Mouse (Mus musculus): ENCODE results near the gene Col16a1. TPM values are rescaled to one million over a fixed set of nuclear protein-coding genes. Genes with fewer than 3 reads are reported as not detected.

Col16a1 gene
- polyA plus RNA-seq, 1 experiment from 2014 or later, result 2.3 TPM

DNA sequence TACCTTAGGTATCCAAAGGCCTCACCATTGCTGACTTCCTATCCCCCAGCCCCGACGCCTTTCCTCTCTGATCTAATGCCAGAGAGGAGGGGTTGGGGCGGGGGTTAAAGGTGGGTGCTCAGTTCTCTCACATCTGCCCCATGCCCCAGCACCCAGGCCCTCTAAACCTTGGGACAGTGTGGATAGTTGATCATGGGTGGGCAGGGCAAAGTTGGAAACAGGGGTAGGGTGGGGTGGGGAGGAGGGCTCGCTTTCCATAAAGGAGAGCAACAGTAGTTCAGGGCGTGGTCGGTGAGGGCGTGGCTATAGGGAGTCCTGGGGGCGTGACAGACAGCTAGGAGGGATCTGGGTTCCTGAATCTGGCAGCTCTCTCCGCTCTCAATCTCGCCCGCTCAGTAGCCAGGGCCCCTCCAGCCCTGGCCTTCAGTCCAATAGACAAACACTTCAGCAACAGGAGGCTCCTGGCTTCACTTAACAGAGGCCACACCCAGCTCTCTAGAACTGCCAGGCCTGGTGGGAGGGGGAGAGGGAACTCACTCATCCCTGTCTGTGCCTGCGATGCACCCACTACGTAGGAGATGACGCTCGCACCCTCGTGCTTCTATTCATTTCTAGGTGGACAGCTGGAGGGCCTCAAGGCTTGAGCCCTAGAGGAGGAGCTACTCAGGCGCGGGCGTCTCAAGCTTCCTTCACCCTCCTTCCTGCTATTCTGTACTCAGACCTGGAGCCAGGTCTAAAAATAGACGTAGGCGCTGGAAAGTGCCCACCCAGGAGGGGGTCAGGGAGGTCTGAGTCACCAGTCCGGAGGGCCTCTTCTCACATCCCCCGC is 10.9 kb upstream of the Col16a1 start:
- peaks cover 31% of the 10 kb centered on the region for H3K27me3 ChIP-seq (ENCODE audit: insufficient read depth, low read length)
- no peaks in the 10 kb centered on the region for H3K4me1 ChIP-seq (ENCODE audit: insufficient read depth)
- no peak overlapping the region for H3K9ac ChIP-seq (replicated peaks)
- ATAC-seq (peak; percentile 41; the same call in 1 of the 2 replicates), DNase-seq (no peak)
- no peaks in the 10 kb centered on the region for H3K9me3 ChIP-seq (ENCODE audit: low read length)
- no peak overlapping the region for H3K4me3 ChIP-seq (ENCODE audit: low read depth, low read length)
- H3K36me3 ChIP-seq (replicated peaks; ENCODE audit: insufficient read depth, low read length), result no peaks in the 10 kb centered on the region
- no peak overlapping the region for H3K27ac ChIP-seq (ENCODE audit: low read depth)
- H3K4me2 ChIP-seq (ENCODE audit: low read depth, low read length), result no peak overlapping the region
- no peak for TF ChIP-seq CTCF (IDR thresholded peaks at IDR 0.05; ENCODE audit: low read depth)
- TF ChIP-seq EP300 (IDR thresholded peaks at IDR 0.05; ENCODE audit: low read depth), result no peak
- 14% methylated on average over 23 of the region's 23 CpGs for WGBS (ENCODE audit: insufficient replicate concordance)

- no peaks in the 10 kb centered on the region for H3K9me3 ChIP-seq (ENCODE audit: low read length)
- no peak overlapping the region for H3K9ac ChIP-seq (replicated peaks)
- no peaks in the 10 kb centered on the region for H3K4me1 ChIP-seq (ENCODE audit: insufficient read depth)
- TF ChIP-seq CTCF (IDR thresholded peaks at IDR 0.05; ENCODE audit: low read depth), result no peak
- no peak for TF ChIP-seq EP300 (IDR thresholded peaks at IDR 0.05; ENCODE audit: low read depth)
- peaks cover 31% of the 10 kb centered on the region for H3K27me3 ChIP-seq (ENCODE audit: insufficient read depth, low read length)
- 44% methylated on average over 5 of the region's 5 CpGs for WGBS (ENCODE audit: insufficient replicate concordance)
- no peak overlapping the region for H3K4me2 ChIP-seq (ENCODE audit: low read depth, low read length)
- no peak overlapping the region for H3K4me3 ChIP-seq (ENCODE audit: low read depth, low read length)
- ATAC-seq (no peak), DNase-seq (no peak)
- no peak overlapping the region for H3K27ac ChIP-seq (ENCODE audit: low read depth)
- H3K36me3 ChIP-seq (replicated peaks; ENCODE audit: insufficient read depth, low read length), result no peaks in the 10 kb centered on the region
Measured at GRCm38 (mm10) chr4:130039351-130039750, 8.3 kb upstream of the Col16a1 start.

DNA sequence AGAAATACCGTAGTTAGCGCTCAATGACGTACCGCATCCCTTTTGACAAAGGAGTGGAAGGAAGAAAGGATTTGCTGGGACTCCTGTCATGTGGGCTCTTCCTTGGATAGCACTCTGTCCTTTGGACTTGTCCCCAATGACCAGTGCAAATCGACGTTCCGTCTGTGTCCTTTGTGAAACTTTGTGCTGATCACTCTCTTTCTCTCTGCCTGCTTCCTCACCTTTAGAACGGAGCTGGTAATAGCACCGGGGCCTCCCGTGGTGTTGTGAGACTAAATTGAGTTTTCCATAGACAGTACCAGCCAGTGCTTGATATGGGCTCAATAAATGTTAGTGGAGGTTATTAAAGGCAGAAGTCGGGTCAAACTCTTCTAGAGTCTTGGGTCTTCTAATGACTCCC is 6.6 kb upstream of the Col16a1 start:
- ATAC-seq (no peak), DNase-seq (no peak)
- no peak overlapping the region for H3K27ac ChIP-seq (ENCODE audit: low read depth)
- TF ChIP-seq CTCF (IDR thresholded peaks at IDR 0.05; ENCODE audit: low read depth) (no peak), EP300 (IDR thresholded peaks at IDR 0.05; ENCODE audit: low read depth) (no peak)
- no peak overlapping the region for H3K4me2 ChIP-seq (ENCODE audit: low read depth, low read length)
- H3K4me3 ChIP-seq (ENCODE audit: low read depth, low read length), result no peak overlapping the region
- no peaks in the 10 kb centered on the region for H3K36me3 ChIP-seq (replicated peaks; ENCODE audit: insufficient read depth, low read length)
- peaks cover 24% of the 10 kb centered on the region for H3K27me3 ChIP-seq (ENCODE audit: insufficient read depth, low read length)
- no peak overlapping the region for H3K9ac ChIP-seq (replicated peaks)
- WGBS (ENCODE audit: insufficient replicate concordance), result 71% methylated on average over 11 of the region's 11 CpGs
- no peaks in the 10 kb centered on the region for H3K4me1 ChIP-seq (ENCODE audit: insufficient read depth)
- H3K9me3 ChIP-seq (ENCODE audit: low read length), result no peaks in the 10 kb centered on the region

DNA sequence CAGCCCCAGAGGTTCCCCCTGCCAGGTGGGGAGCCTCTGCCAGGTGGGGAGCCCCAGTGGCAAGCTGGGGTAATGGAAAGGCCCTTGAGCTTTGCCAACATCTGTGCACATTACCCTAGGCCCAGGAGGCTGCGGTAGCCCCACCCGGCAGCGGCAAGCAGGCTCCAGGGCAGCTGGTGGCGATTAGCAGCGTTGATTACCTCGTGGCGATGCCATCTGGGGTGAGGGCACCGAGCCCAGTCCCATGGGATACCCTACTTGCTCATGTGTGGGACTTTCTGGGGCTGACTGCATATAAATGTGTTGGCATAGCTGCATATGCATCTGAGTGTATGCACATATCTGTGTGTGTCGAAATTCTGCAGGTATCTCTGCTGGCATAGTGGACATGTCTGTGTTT is 3.4 kb upstream of the Col16a1 start:
- no peak for DNase-seq
- Histone ChIP-seq H3K27me3 (ENCODE audit: insufficient read depth, low read length) (peaks cover 17% of the 10 kb centered on the region), H3K4me2 (ENCODE audit: low read depth, low read length) (no peak overlapping the region), H3K27ac (ENCODE audit: low read depth) (no peak overlapping the region), H3K36me3 (replicated peaks; ENCODE audit: insufficient read depth, low read length) (no peaks in the 10 kb centered on the region), H3K4me3 (ENCODE audit: low read depth, low read length) (no peak overlapping the region), H3K9me3 (ENCODE audit: low read length) (no peaks in the 10 kb centered on the region), H3K9ac (replicated peaks) (no peak overlapping the region), H3K4me1 (ENCODE audit: insufficient read depth) (no peaks in the 10 kb centered on the region)
- TF ChIP-seq EP300 (IDR thresholded peaks at IDR 0.05; ENCODE audit: low read depth) (no peak), CTCF (IDR thresholded peaks at IDR 0.05; ENCODE audit: low read depth) (no peak)
- 74% methylated on average over 9 of the region's 9 CpGs for WGBS (ENCODE audit: insufficient replicate concordance)
- no peak for ATAC-seq

DNA sequence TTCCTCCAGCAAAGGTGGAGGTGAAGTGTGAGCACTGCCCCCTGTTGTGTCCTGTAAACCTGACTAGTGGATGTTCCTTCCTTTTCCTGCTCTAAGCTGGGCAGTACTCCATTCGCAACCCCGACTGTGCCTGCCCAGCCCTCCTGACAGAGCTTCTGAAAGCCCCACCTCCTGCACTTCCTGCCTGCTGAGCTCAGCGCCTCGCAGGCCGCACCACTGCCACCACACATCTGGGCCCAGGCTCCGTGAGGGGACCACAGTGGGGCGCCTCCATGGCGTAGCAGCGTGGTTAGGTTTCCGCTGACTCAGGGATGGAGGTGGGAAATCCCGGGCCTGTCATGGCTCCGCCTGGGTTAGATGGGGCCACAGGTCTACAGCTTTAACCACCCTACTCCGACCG is 2.0 kb upstream of the Col16a1 start:
- DNase-seq (peak; percentile 39), ATAC-seq (no peak)
- Histone ChIP-seq H3K4me1 (ENCODE audit: insufficient read depth) (no peaks in the 10 kb centered on the region), H3K9me3 (ENCODE audit: low read length) (no peaks in the 10 kb centered on the region), H3K9ac (replicated peaks) (no peak overlapping the region), H3K27me3 (ENCODE audit: insufficient read depth, low read length) (peaks cover 17% of the 10 kb centered on the region), H3K27ac (ENCODE audit: low read depth) (no peak overlapping the region), H3K4me3 (ENCODE audit: low read depth, low read length) (no peak overlapping the region), H3K36me3 (replicated peaks; ENCODE audit: insufficient read depth, low read length) (no peaks in the 10 kb centered on the region), H3K4me2 (ENCODE audit: low read depth, low read length) (no peak overlapping the region)
- 14% methylated on average over 14 of the region's 14 CpGs for WGBS (ENCODE audit: insufficient replicate concordance)
- no peak for TF ChIP-seq EP300 (IDR thresholded peaks at IDR 0.05; ENCODE audit: low read depth)
- TF ChIP-seq CTCF (IDR thresholded peaks at IDR 0.05; ENCODE audit: low read depth), result 0 out of 2 replicates have a peak, but pooled peaks have one; percentile 11

GRCm38 (mm10) chr4:130048203-130048479 is 501 bp downstream of the Col16a1 start:
- no peaks in the 10 kb centered on the region for H3K4me1 ChIP-seq (ENCODE audit: insufficient read depth)
- H3K36me3 ChIP-seq (replicated peaks; ENCODE audit: insufficient read depth, low read length), result no peaks in the 10 kb centered on the region
- ATAC-seq (no peak), DNase-seq (no peak)
- H3K27me3 ChIP-seq (ENCODE audit: insufficient read depth, low read length), result peaks cover 17% of the 10 kb centered on the region
- TF ChIP-seq EP300 (IDR thresholded peaks at IDR 0.05; ENCODE audit: low read depth), result no peak
- no peak for TF ChIP-seq CTCF (IDR thresholded peaks at IDR 0.05; ENCODE audit: low read depth)
- WGBS (ENCODE audit: insufficient replicate concordance), result 43% methylated on average over 4 of the region's 4 CpGs
- 0 out of 2 replicates have a peak overlapping the region, but pooled peaks have one; percentile 6 for H3K9ac ChIP-seq (replicated peaks)
- no peak overlapping the region for H3K4me3 ChIP-seq (ENCODE audit: low read depth, low read length)
- no peaks in the 10 kb centered on the region for H3K9me3 ChIP-seq (ENCODE audit: low read length)
- H3K4me2 ChIP-seq (ENCODE audit: low read depth, low read length), result peak overlapping the region; percentile 36; the same call in 1 of the 2 replicates
- H3K27ac ChIP-seq (ENCODE audit: low read depth), result no peak overlapping the region
